Mouse (Mus musculus) intestine, embryonic 16.5 days (tissue): ENCODE data around the gene 1700003E16Rik. TPM values are rescaled to one million over a fixed set of nuclear protein-coding genes. Genes with fewer than 3 reads are reported as not detected.
A peak's percentile ranks its signal among the peaks of the same experiment; 100 is the strongest.

Experiments used
- ATAC-seq: fragments of 200-750 bp; cut with Nextera tagmentation; 2 replicates; pipeline ENCODE4 v1.8.0; 2017; ENCODE audit warnings: moderate TSS enrichment, moderate library complexity
- H3K27ac ChIP-seq: fragments of 300-500 bp; sonication (generic); 2 replicates; pipeline ENCODE4 v1.5.1; 2014; ENCODE audit warnings: mild to moderate bottlenecking, low read length
- H3K27me3 ChIP-seq: fragments of 300-500 bp; sonication (generic); replicated peaks from 2 replicates; pipeline ENCODE4 v1.6.1; 2014; ENCODE audit warnings: low read length, control low read depth, mixed read lengths; ENCODE audit not compliant: control insufficient read depth, insufficient read depth
- H3K36me3 ChIP-seq: fragments of 300-500 bp; sonication (generic); 2 replicates; pipeline ENCODE4 v1.6.1; 2014; ENCODE audit warnings: low read length, control low read depth; ENCODE audit not compliant: control insufficient read depth, insufficient read depth
- H3K4me1 ChIP-seq: fragments of 300-500 bp; sonication (generic); 2 replicates; pipeline ENCODE4 v1.6.1; 2014; ENCODE audit warnings: low read length, control low read depth, mixed read lengths; ENCODE audit not compliant: control insufficient read depth, insufficient read depth
- H3K4me2 ChIP-seq: fragments of 300-500 bp; sonication (generic); 2 replicates; pipeline ENCODE4 v1.6.1; 2014; ENCODE audit warnings: low read depth, low read length, control low read depth
- H3K4me3 ChIP-seq: fragments of 300-500 bp; sonication (generic); 2 replicates; pipeline ENCODE4 v1.5.1; 2014; ENCODE audit warnings: mild to moderate bottlenecking, low read length
- H3K9ac ChIP-seq: fragments of 300-500 bp; sonication (generic); 2 replicates; pipeline ENCODE4 v1.6.1; 2014; ENCODE audit warnings: low read depth, low read length
- H3K9me3 ChIP-seq: fragments of 300-500 bp; sonication (generic); 2 replicates; pipeline ENCODE4 v1.6.1; 2016; ENCODE audit warnings: low read length, control low read depth; ENCODE audit not compliant: control insufficient read depth
- WGBS: fragments of 180-500 bp; shearing (Covaris S2); extraction: QIAGEN DNeasy Blood & Tissue Kit; methylation state at CpG from one replicate; pipeline ENCODE4 v1.1.7; 2014; 5-methylcytosine and 5-hydroxymethylcytosine counted together
- polyA plus RNA-seq: library from polyadenylated mRNA; unstranded; fragments of >200 nt; fragmentation: Nextera tagmentation; extraction: Ambion mirVana; gene quantifications from 2 replicates; pipeline ENCODE4 v1.2.1, GENCODE M21; 2015

Gene 1700003E16Rik
- polyA plus RNA-seq, 1 experiment from 2014 or later = 2.4 TPM

- peak overlapping the region; percentile 32 for H3K4me2 ChIP-seq
- WGBS = 53% methylated on average over 9 of the region's 9 CpGs
- peak overlapping the region; percentile 27; the same call in 1 of the 2 replicates for H3K9ac ChIP-seq
- H3K27ac ChIP-seq = peak overlapping the region; percentile 89
- no peaks in the 10 kb centered on the region for H3K27me3 ChIP-seq
- peak; percentile 73 for ATAC-seq
- H3K36me3 ChIP-seq = no peaks in the 10 kb centered on the region
- H3K4me3 ChIP-seq = no peak overlapping the region; the same call in 1 of the 2 replicates
- H3K9me3 ChIP-seq = no peaks in the 10 kb centered on the region
- H3K4me1 ChIP-seq = peaks cover 4% of the 10 kb centered on the region; the same call in 1 of the 2 replicates
Measured at GRCm38 (mm10) chr6:83207361-83208049, 51.3 kb downstream of the 1700003E16Rik start.

GRCm38 (mm10) chr6:83208050-83208400, 51.8 kb downstream of the 1700003E16Rik start:
- H3K27me3 ChIP-seq = no peaks in the 10 kb centered on the region
- peaks cover 4% of the 10 kb centered on the region; the same call in 1 of the 2 replicates for H3K4me1 ChIP-seq
- H3K27ac ChIP-seq = peak overlapping the region; percentile 89
- H3K4me3 ChIP-seq = no peak overlapping the region
- ATAC-seq = peak; percentile 88
- H3K4me2 ChIP-seq = peak overlapping the region; percentile 32; the same call in 1 of the 2 replicates
- H3K9ac ChIP-seq = peak overlapping the region; percentile 27; the same call in 1 of the 2 replicates
- H3K36me3 ChIP-seq = no peaks in the 10 kb centered on the region
- WGBS = 55% methylated on average over 2 of the region's 2 CpGs
- H3K9me3 ChIP-seq = no peaks in the 10 kb centered on the region

GRCm38 (mm10) chr6:83210495-83210894, 54.3 kb downstream of the 1700003E16Rik start:
- H3K36me3 ChIP-seq = no peaks in the 10 kb centered on the region
- no peak overlapping the region for H3K4me3 ChIP-seq
- H3K9ac ChIP-seq = no peak overlapping the region
- H3K27me3 ChIP-seq = no peaks in the 10 kb centered on the region
- no peaks in the 10 kb centered on the region for H3K9me3 ChIP-seq
- 30% methylated on average over 2 of the region's 2 CpGs for WGBS
- ATAC-seq = no peak
- no peak overlapping the region for H3K4me2 ChIP-seq
- H3K27ac ChIP-seq = no peak overlapping the region
- peaks cover 4% of the 10 kb centered on the region; the same call in 1 of the 2 replicates for H3K4me1 ChIP-seq

- Histone ChIP-seq H3K36me3 (no peaks in the 10 kb centered on the region), H3K27me3 (no peaks in the 10 kb centered on the region), H3K4me1 (peaks cover 4% of the 10 kb centered on the region; the same call in 1 of the 2 replicates), H3K9ac (no peak overlapping the region), H3K4me3 (no peak overlapping the region), H3K4me2 (no peak overlapping the region), H3K9me3 (no peaks in the 10 kb centered on the region), H3K27ac (no peak overlapping the region)
- ATAC-seq = no peak
- 29% methylated on average over 5 of the region's 5 CpGs for WGBS
Measured at GRCm38 (mm10) chr6:83211526-83211925, 55.3 kb downstream of the 1700003E16Rik start.

Other genes with a start within 250 kb of the 1700003E16Rik start
- gene Sema4f, start 216.6 kb upstream of the 1700003E16Rik start, polyA plus RNA-seq = 1.2 and 1.5 TPM in 2 replicates
- gene M1ap, start 209.5 kb upstream of the 1700003E16Rik start, polyA plus RNA-seq = 0.34 and 0.62 TPM in 2 replicates
- 9.5 and 9.6 TPM in 2 replicates for gene Dok1, start 122.9 kb upstream of the 1700003E16Rik start, polyA plus RNA-seq
- gene Loxl3, start 122.2 kb upstream of the 1700003E16Rik start, polyA plus RNA-seq = 11.3 and 11.9 TPM in 2 replicates
- gene Aup1, start 101.9 kb upstream of the 1700003E16Rik start, polyA plus RNA-seq = 258 and 265 TPM in 2 replicates
- 66.0 and 68.5 TPM in 2 replicates for gene Htra2, start 101.1 kb upstream of the 1700003E16Rik start, polyA plus RNA-seq
- 24.0 and 28.7 TPM in 2 replicates for gene Dqx1, start 98.6 kb upstream of the 1700003E16Rik start, polyA plus RNA-seq
- 9.3 and 10.4 TPM in 2 replicates for gene Tlx2, start 86.1 kb upstream of the 1700003E16Rik start, polyA plus RNA-seq
- 27.2 and 29.7 TPM in 2 replicates for gene Pcgf1, start 78.5 kb upstream of the 1700003E16Rik start, polyA plus RNA-seq
- 0.58 and 0.62 TPM in 2 replicates for gene Lbx2, start 70.0 kb upstream of the 1700003E16Rik start, polyA plus RNA-seq
- 1.7 and 3.0 TPM in 2 replicates for gene Ccdc142, start 54.8 kb upstream of the 1700003E16Rik start, polyA plus RNA-seq
- gene Gm42688, start 54.8 kb upstream of the 1700003E16Rik start, polyA plus RNA-seq = 1.7 and 2.0 TPM in 2 replicates
- gene Mrpl53, start 47.4 kb upstream of the 1700003E16Rik start, polyA plus RNA-seq = 118 and 134 TPM in 2 replicates
- 8.8 and 9.4 TPM in 2 replicates for gene Mogs, start 40.9 kb upstream of the 1700003E16Rik start, polyA plus RNA-seq
- gene Wbp1, start 34.8 kb upstream of the 1700003E16Rik start, polyA plus RNA-seq = 94.4 and 95.5 TPM in 2 replicates
- 8.2 and 8.8 TPM in 2 replicates for gene Ino80b, start 31.0 kb upstream of the 1700003E16Rik start, polyA plus RNA-seq
- 24.4 and 26.1 TPM in 2 replicates for gene Rtkn, start 20.9 kb upstream of the 1700003E16Rik start, polyA plus RNA-seq
- 2.9 and 4.6 TPM in 2 replicates for gene Wdr54, start within 50 bp of the 1700003E16Rik start, polyA plus RNA-seq
- 73.5 and 84.5 TPM in 2 replicates for gene Dctn1, start 9.5 kb downstream of the 1700003E16Rik start, polyA plus RNA-seq
- gene Slc4a5, start 63.4 kb downstream of the 1700003E16Rik start, polyA plus RNA-seq = 0.56 and 1.2 TPM in 2 replicates
- 36.4 and 43.5 TPM in 2 replicates for gene Mthfd2, start 169.5 kb downstream of the 1700003E16Rik start, polyA plus RNA-seq
- 50.8 and 52.8 TPM in 2 replicates for gene Mob1a, start 169.6 kb downstream of the 1700003E16Rik start, polyA plus RNA-seq
- gene Bola3, start 192.7 kb downstream of the 1700003E16Rik start, polyA plus RNA-seq = 173 and 186 TPM in 2 replicates